Mouse (Mus musculus): ENCODE data around the gene Hjurp. TPM values are rescaled to one million over a fixed set of nuclear protein-coding genes. Genes with fewer than 3 reads are reported as not detected.

Hjurp gene
- 277 and 360 TPM in 2 replicates for polyA plus RNA-seq (2012; rRNA removed)
- polyA plus RNA-seq (2014; fragmentation: Nextera tagmentation; extraction: Ambion mirVana): 139 and 150 TPM in 2 replicates

DNA sequence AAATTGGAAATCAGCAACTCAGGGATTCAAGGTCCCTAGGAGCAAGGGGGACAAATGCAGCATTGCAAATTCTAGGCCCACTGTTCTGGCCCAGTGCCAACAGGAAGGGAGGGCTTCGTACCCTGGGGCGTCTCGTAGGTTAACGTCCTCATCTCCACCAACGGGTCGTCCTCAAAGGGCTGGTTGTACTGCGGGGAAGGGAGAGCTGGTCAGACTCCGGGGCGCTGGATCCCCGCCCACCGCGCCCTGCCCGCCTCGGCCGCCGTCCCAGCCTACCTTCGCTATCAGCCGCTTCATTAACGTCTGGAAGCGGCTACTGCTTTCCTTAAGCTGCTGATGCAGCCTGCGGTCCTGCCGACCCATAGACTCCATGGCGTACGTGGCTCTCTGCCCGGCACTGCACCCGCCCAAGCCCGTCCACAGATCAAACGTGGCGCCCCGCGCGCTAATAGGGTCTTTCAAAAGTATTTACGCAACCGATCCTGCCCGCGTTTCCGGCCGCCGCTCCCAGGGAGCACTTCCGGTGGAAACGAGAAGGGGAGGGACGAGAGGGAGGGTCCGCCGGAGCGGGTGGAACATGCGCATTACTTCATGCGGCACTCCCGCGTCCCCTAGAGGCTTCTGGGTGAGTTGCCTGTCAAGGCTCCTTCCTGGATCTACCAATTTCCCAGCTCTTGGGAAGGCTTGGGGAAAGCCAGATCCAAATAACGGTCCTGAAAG is at the start of gene Hjurp, which contains the start of gene Trpm8:
Hjurp (minus strand) TSS at position 536 of the 720 bp plus-strand sequence.
Trpm8 (plus strand) TSS at position 564 of the 720 bp plus-strand sequence.
- peak; percentile 98 for TF ChIP-seq POLR2A (IDR thresholded peaks at IDR 0.05; ENCODE audit: borderline replicate concordance, extremely low read depth, insufficient read depth, insufficient read length)
- peak within 1 kb of the TSS; percentile 56 for H3K4me3 ChIP-seq (replicated peaks; ENCODE audit: low read length)
- peak within 1 kb of the TSS; percentile 55 for H3K4me2 ChIP-seq (replicated peaks; ENCODE audit: low read depth, low read length, severe bottlenecking)
- DNase-seq (ENCODE audit: low spot score) (peak; percentile 100), ATAC-seq (ENCODE audit: low FRiP score, low read depth) (peak; percentile 96)
- WGBS: under 1% methylated on average over 50 of the region's 50 CpGs
- H3K36me3 ChIP-seq (ENCODE audit: control insufficient read depth, insufficient read depth, low read length): peaks cover 34% of the 10 kb centered on the region
- no peaks in the 10 kb centered on the region for H3K9me3 ChIP-seq (ENCODE audit: control insufficient read depth, low read length)
- H3K9ac ChIP-seq (ENCODE audit: low read depth, low read length, severe bottlenecking): peak within 1 kb of the TSS; percentile 84
- peaks cover 13% of the 10 kb centered on the region for H3K4me1 ChIP-seq (ENCODE audit: control insufficient read depth, insufficient read depth, low read length)
- H3K27me3 ChIP-seq (ENCODE audit: control insufficient read depth, insufficient read depth, low read length): no peaks in the 10 kb centered on the region
- H3K27ac ChIP-seq (replicated peaks; ENCODE audit: low read depth, low read length): peak within 1 kb of the TSS; percentile 87

DNA sequence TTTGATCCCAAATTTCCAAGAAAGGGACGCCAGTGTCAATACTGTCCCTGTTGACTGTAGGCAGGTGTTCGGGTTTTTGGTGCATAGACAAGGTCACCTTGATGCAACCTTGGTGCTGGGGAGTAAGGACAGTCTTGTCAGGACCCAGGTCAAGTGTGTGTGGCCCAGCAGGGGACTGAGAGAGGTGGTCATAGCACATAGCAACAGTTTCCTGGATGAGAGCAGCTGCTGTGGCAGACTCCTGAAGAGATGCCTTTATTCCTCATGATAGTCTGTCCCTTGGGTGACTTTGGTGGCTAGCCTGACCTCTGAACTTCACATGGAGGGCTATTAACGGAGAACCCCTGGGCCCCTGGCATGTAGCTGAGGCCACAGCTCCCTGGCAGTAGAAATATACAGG is 45.7 kb upstream of the Hjurp start:
- Histone ChIP-seq H3K9me3 (ENCODE audit: control insufficient read depth, low read length) (no peaks in the 10 kb centered on the region), H3K4me1 (ENCODE audit: control insufficient read depth, insufficient read depth, low read length) (no peaks in the 10 kb centered on the region), H3K36me3 (ENCODE audit: control insufficient read depth, insufficient read depth, low read length) (no peaks in the 10 kb centered on the region), H3K4me3 (replicated peaks; ENCODE audit: low read length) (no peak overlapping the region), H3K27me3 (ENCODE audit: control insufficient read depth, insufficient read depth, low read length) (no peaks in the 10 kb centered on the region), H3K4me2 (replicated peaks; ENCODE audit: low read depth, low read length, severe bottlenecking) (no peak overlapping the region), H3K27ac (replicated peaks; ENCODE audit: low read depth, low read length) (no peak overlapping the region), H3K9ac (ENCODE audit: low read depth, low read length, severe bottlenecking) (no peak overlapping the region)
- DNase-seq (ENCODE audit: low spot score) (no peak), ATAC-seq (ENCODE audit: low FRiP score, low read depth) (no peak)
- no peak for TF ChIP-seq POLR2A (IDR thresholded peaks at IDR 0.05; ENCODE audit: borderline replicate concordance, extremely low read depth, insufficient read depth, insufficient read length)
- WGBS: 83% methylated on average over 3 of the region's 3 CpGs

DNA sequence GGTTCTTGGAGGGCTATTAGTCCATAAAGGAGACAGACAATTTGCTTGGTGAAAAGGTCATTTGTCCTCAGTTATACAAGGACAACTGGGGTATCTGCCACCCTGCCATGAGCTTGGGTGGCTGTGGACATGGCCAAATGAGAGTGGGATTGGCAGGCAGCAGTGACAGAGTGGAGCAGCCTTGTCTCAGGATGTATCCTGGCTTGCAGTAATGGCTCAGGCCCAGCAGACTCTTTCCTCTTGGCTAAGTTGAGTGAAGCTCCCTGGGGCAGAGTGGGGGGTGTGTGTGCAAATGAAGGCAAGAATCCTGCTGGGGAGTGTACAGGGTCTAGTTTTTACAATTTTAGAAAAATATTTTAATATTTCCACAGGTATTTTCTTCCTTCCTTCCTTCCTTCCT is 44.7 kb upstream of the Hjurp start:
- Histone ChIP-seq H3K27ac (replicated peaks; ENCODE audit: low read depth, low read length) (no peak overlapping the region), H3K4me1 (ENCODE audit: control insufficient read depth, insufficient read depth, low read length) (no peaks in the 10 kb centered on the region), H3K9ac (ENCODE audit: low read depth, low read length, severe bottlenecking) (no peak overlapping the region), H3K27me3 (ENCODE audit: control insufficient read depth, insufficient read depth, low read length) (no peaks in the 10 kb centered on the region), H3K9me3 (ENCODE audit: control insufficient read depth, low read length) (no peaks in the 10 kb centered on the region), H3K4me3 (replicated peaks; ENCODE audit: low read length) (no peak overlapping the region), H3K36me3 (ENCODE audit: control insufficient read depth, insufficient read depth, low read length) (no peaks in the 10 kb centered on the region), H3K4me2 (replicated peaks; ENCODE audit: low read depth, low read length, severe bottlenecking) (no peak overlapping the region)
- no peak for ATAC-seq (ENCODE audit: low FRiP score, low read depth)
- TF ChIP-seq POLR2A (IDR thresholded peaks at IDR 0.05; ENCODE audit: borderline replicate concordance, extremely low read depth, insufficient read depth, insufficient read length): no peak
- no peak for DNase-seq (ENCODE audit: low spot score)

DNA sequence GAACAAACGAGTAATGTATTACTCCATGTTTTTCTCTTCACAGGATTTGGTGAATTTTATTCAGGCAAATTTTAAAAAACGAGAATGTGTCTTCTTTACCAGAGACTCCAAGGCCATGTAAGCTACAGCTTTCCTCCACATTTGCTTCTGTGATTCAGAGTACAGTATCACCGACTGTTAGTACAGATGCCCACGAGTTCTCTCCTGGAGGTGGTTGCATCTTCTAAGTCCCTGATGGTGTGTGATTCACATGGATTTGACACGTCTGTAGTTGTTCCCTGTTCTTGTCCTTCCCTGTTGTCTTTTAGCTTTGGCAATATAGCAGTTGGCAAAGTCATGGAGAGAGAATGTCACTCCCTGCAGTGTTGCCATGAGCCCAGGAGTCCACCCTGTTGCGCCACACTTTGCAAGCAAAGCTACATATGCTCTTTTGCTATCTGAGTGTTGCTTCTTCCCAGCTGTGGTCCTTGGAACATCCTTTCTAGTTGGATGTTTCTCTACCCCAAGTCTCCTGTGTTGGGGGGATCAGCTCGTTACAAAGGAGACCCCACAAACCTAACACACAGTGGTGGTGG is 43.5 kb upstream of the Hjurp start:
- no peaks in the 10 kb centered on the region for H3K4me1 ChIP-seq (ENCODE audit: control insufficient read depth, insufficient read depth, low read length)

DNA sequence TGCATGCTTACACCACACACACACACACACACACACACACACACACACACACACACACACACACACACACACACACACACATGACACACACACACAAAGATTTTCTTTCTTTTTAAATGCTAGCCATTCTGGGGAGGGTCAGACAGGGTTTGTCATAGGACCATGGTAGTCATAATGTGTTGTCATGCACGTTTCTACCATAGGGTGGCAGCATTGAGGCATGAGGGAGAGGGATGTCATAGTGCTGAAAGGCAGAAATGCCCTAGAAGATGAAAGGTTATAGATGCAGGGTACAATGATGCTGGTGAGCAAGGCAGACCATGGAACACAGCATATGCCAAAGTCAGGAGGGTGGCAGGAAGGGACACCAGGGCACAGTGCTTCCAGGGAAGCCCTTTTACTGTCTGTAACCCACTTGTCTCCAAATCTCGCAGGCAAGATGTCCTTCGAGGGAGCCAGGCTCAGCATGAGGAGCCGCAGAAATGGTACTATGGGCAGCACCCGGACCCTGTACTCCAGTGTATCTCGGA is 41.2 kb upstream of the Hjurp start:
- no peaks in the 10 kb centered on the region for H3K9me3 ChIP-seq (ENCODE audit: control insufficient read depth, low read length)
- DNase-seq (ENCODE audit: low spot score) (no peak), ATAC-seq (ENCODE audit: low FRiP score, low read depth) (no peak)
- no peak overlapping the region for H3K9ac ChIP-seq (ENCODE audit: low read depth, low read length, severe bottlenecking)
- H3K4me1 ChIP-seq (ENCODE audit: control insufficient read depth, insufficient read depth, low read length): no peaks in the 10 kb centered on the region
- H3K4me3 ChIP-seq (replicated peaks; ENCODE audit: low read length): no peak overlapping the region
- H3K4me2 ChIP-seq (replicated peaks; ENCODE audit: low read depth, low read length, severe bottlenecking): no peak overlapping the region
- H3K27ac ChIP-seq (replicated peaks; ENCODE audit: low read depth, low read length): no peak overlapping the region
- H3K27me3 ChIP-seq (ENCODE audit: control insufficient read depth, insufficient read depth, low read length): no peaks in the 10 kb centered on the region
- WGBS: 73% methylated on average over 6 of the region's 6 CpGs
- TF ChIP-seq POLR2A (IDR thresholded peaks at IDR 0.05; ENCODE audit: borderline replicate concordance, extremely low read depth, insufficient read depth, insufficient read length): no peak
- no peaks in the 10 kb centered on the region for H3K36me3 ChIP-seq (ENCODE audit: control insufficient read depth, insufficient read depth, low read length)

More for the DNA sequence above, 43.5 kb upstream of the Hjurp start:
- DNase-seq (ENCODE audit: low spot score) (no peak), ATAC-seq (ENCODE audit: low FRiP score, low read depth) (no peak)
- Histone ChIP-seq H3K4me3 (replicated peaks; ENCODE audit: low read length) (no peak overlapping the region), H3K9me3 (ENCODE audit: control insufficient read depth, low read length) (no peaks in the 10 kb centered on the region), H3K36me3 (ENCODE audit: control insufficient read depth, insufficient read depth, low read length) (no peaks in the 10 kb centered on the region), H3K9ac (ENCODE audit: low read depth, low read length, severe bottlenecking) (no peak overlapping the region), H3K27me3 (ENCODE audit: control insufficient read depth, insufficient read depth, low read length) (no peaks in the 10 kb centered on the region), H3K27ac (replicated peaks; ENCODE audit: low read depth, low read length) (no peak overlapping the region), H3K4me2 (replicated peaks; ENCODE audit: low read depth, low read length, severe bottlenecking) (no peak overlapping the region)
- no peak for TF ChIP-seq POLR2A (IDR thresholded peaks at IDR 0.05; ENCODE audit: borderline replicate concordance, extremely low read depth, insufficient read depth, insufficient read length)
- 72% methylated on average over 7 of the region's 7 CpGs for WGBS

Data from limb, embryonic 14.5 days (tissue).